12 mouse cellular contexts compared by ENCODE assay signal in the genomic region with DNA sequence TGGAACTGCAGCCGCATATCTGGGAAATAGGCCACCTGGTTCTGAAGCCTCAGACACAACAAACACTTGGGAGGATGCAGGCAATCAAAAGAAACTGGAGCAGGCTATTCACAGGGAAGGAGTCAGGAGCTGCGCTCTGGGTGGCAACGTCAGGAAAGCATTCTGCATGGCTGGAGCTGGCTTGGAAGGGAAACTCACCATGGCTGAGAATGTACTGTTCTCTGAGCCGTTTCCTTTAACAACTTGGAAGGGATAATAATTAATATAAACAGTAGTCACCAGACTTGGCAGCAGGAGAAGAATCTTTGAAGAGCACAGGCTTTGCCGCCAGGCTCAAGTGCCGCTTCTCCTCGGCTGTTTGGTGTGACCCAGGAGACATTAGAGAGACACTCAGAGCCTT.
DNase-seq lines count a peak whose midpoint lies in the region; ATAC-seq and TF ChIP-seq lines count a peak whose summit lies in the region.
"Had no signal": no experiment of that assay in that cellular context is flagged by ENCODE, and none has a peak within 500 bp of the region (broad histone marks: within the 10 kb centered on the region; RNA-seq: fewer than 3 reads in every experiment).

No protein-coding gene starts in this region.

- ATAC-seq in forebrain, postnatal 0 days, result peak; percentile 45
- no peak for ATAC-seq in forebrain, embryonic 15.5 days (replicated peaks)
- ATAC-seq in liver, postnatal 0 days, result no peak
- ATAC-seq: forebrain, embryonic 14.5 days had no signal

- 44% methylated on average over 7 of the region's 7 CpGs for WGBS in forebrain, postnatal 0 days
- 55% methylated on average over 7 of the region's 7 CpGs for WGBS in forebrain, embryonic 15.5 days
- 61% methylated on average over 7 of the region's 7 CpGs for WGBS in liver, postnatal 0 days (ENCODE audit: insufficient replicate concordance)

- no peak overlapping the region for H3K4me3 ChIP-seq in forebrain, postnatal 0 days (ENCODE audit: low read depth, low read length)
- no peak overlapping the region for H3K4me3 ChIP-seq in forebrain, embryonic 15.5 days
- H3K4me3 ChIP-seq in liver, postnatal 0 days (ENCODE audit: low read depth, low read length), result no peak overlapping the region
- H3K4me3 ChIP-seq: left cerebral cortex, adult 2 months; midbrain, embryonic 12.5 days; stomach, embryonic 15.5 days had no signal

- no peak for TF ChIP-seq CTCF in forebrain, postnatal 0 days (IDR thresholded peaks at IDR 0.05; ENCODE audit: low read depth)
- TF ChIP-seq CTCF in liver, postnatal 0 days (IDR thresholded peaks at IDR 0.05; ENCODE audit: low read depth), result no peak

- no peaks in the 10 kb centered on the region for H3K4me1 ChIP-seq in forebrain, postnatal 0 days (ENCODE audit: insufficient read depth)
- no peaks in the 10 kb centered on the region for H3K4me1 ChIP-seq in forebrain, embryonic 15.5 days
- no peaks in the 10 kb centered on the region for H3K4me1 ChIP-seq in liver, postnatal 0 days (ENCODE audit: insufficient read depth)
- H3K4me1 ChIP-seq: midbrain, embryonic 12.5 days had no signal

- H3K9ac ChIP-seq in forebrain, postnatal 0 days, result no peak overlapping the region
- no peak overlapping the region for H3K9ac ChIP-seq in forebrain, embryonic 15.5 days (replicated peaks)
- H3K9ac ChIP-seq in liver, postnatal 0 days (replicated peaks), result no peak overlapping the region
- H3K9ac ChIP-seq: midbrain, embryonic 12.5 days; stomach, embryonic 15.5 days had no signal

- no peak for DNase-seq in forebrain, postnatal 0 days
- peak; percentile 3 to 29 for DNase-seq in layer of hippocampus, adult 18-20 months (ENCODE audit: low spot score in 2 of 2)
- DNase-seq in layer of hippocampus, postnatal 25 days (ENCODE audit: extremely low spot score in 1 of 2, low spot score in 1 of 2), result no peak
- peak; percentile 71 for DNase-seq in kidney, adult 9 months
- DNase-seq in lung, postnatal 10 days, result peak; percentile 59
- DNase-seq in liver, postnatal 0 days, result no peak
- DNase-seq in thymus, postnatal 10 days (ENCODE audit: low spot score in 2 of 2), result no peak

- no peaks in the 10 kb centered on the region for H3K27me3 ChIP-seq in forebrain, postnatal 0 days (ENCODE audit: insufficient read depth, low read length)
- no peaks in the 10 kb centered on the region for H3K27me3 ChIP-seq in forebrain, embryonic 15.5 days
- no peaks in the 10 kb centered on the region for H3K27me3 ChIP-seq in liver, postnatal 0 days (ENCODE audit: insufficient read depth, low read length)
- H3K27me3 ChIP-seq: midbrain, embryonic 12.5 days; stomach, embryonic 15.5 days had no signal

- no peak for TF ChIP-seq EP300 in liver, postnatal 0 days (IDR thresholded peaks at IDR 0.05; ENCODE audit: low read depth)

- H3K9me3 ChIP-seq in forebrain, postnatal 0 days (ENCODE audit: low read length), result no peaks in the 10 kb centered on the region
- no peaks in the 10 kb centered on the region for H3K9me3 ChIP-seq in forebrain, embryonic 15.5 days
- H3K9me3 ChIP-seq in liver, postnatal 0 days (ENCODE audit: low read length), result no peaks in the 10 kb centered on the region
- H3K9me3 ChIP-seq: midbrain, embryonic 12.5 days; stomach, embryonic 15.5 days had no signal

- H3K36me3 ChIP-seq in forebrain, postnatal 0 days (ENCODE audit: insufficient read depth), result no peaks in the 10 kb centered on the region
- no peaks in the 10 kb centered on the region for H3K36me3 ChIP-seq in forebrain, embryonic 15.5 days
- H3K36me3 ChIP-seq in liver, postnatal 0 days (replicated peaks; ENCODE audit: insufficient read depth, low read length), result no peaks in the 10 kb centered on the region
- H3K36me3 ChIP-seq: midbrain, embryonic 12.5 days; stomach, embryonic 15.5 days had no signal

- no peak overlapping the region for H3K27ac ChIP-seq in forebrain, postnatal 0 days (ENCODE audit: low read depth, low read length)
- H3K27ac ChIP-seq in forebrain, embryonic 15.5 days (replicated peaks), result no peak overlapping the region
- H3K27ac ChIP-seq in liver, postnatal 0 days (ENCODE audit: low read depth), result no peak overlapping the region
- H3K27ac ChIP-seq: midbrain, embryonic 12.5 days; stomach, embryonic 15.5 days had no signal

- H3K4me2 ChIP-seq in forebrain, postnatal 0 days (ENCODE audit: low read depth), result no peak overlapping the region
- H3K4me2 ChIP-seq in forebrain, embryonic 15.5 days (replicated peaks), result no peak overlapping the region
- no peak overlapping the region for H3K4me2 ChIP-seq in liver, postnatal 0 days (ENCODE audit: low read depth, low read length)
- H3K4me2 ChIP-seq: midbrain, embryonic 12.5 days; stomach, embryonic 15.5 days had no signal

Comparison
In these comparisons a context has a peak if more than half of its experiments do, and no peak if none do; other contexts are left out.
1. DNase-seq: peak in layer of hippocampus, adult 18-20 months (2 of 2), kidney, adult 9 months (single experiment) and lung, postnatal 10 days (single experiment); none in forebrain, postnatal 0 days (single experiment), layer of hippocampus, postnatal 25 days (0 of 2), liver, postnatal 0 days (single experiment) and thymus, postnatal 10 days (0 of 2).